In genomic region chr5:36831272-36831671, GRCm38 (mm10) we compare ENCODE assay signal across 9 mouse cellular contexts. TPM values are rescaled to one million over a fixed set of nuclear protein-coding genes. Genes with fewer than 3 reads are reported as not detected.
DNase-seq lines count a peak whose midpoint lies in the region; ATAC-seq lines count a peak whose summit lies in the region.
"Had no signal": no experiment of that assay in that cellular context is flagged by ENCODE, and none has a peak within 500 bp of the region (broad histone marks: within the 10 kb centered on the region; RNA-seq: fewer than 3 reads in every experiment).

No protein-coding gene starts in this region.

- peaks cover 12% of the 10 kb centered on the region for H3K27me3 ChIP-seq in heart, embryonic 13.5 days (replicated peaks)
- H3K27me3 ChIP-seq in embryonic facial prominence, embryonic 11.5 days (ENCODE audit: control insufficient read depth, insufficient read depth, low read length), result no peaks in the 10 kb centered on the region
- H3K27me3 ChIP-seq in midbrain, embryonic 12.5 days, result no peaks in the 10 kb centered on the region

- H3K9ac ChIP-seq in heart, embryonic 13.5 days, result no peak overlapping the region
- H3K9ac ChIP-seq in embryonic facial prominence, embryonic 11.5 days (replicated peaks; ENCODE audit: low read length), result no peak overlapping the region
- no peak overlapping the region for H3K9ac ChIP-seq in midbrain, embryonic 12.5 days (replicated peaks)
- H3K9ac ChIP-seq: liver, embryonic 14.5 days had no signal

- intact Hi-C loops in heart, postnatal 36 days (cut with DNase I), result no loop called here

- H3K36me3 ChIP-seq in heart, embryonic 13.5 days, result peaks cover 13% of the 10 kb centered on the region
- no peaks in the 10 kb centered on the region for H3K36me3 ChIP-seq in embryonic facial prominence, embryonic 11.5 days (replicated peaks; ENCODE audit: control insufficient read depth, insufficient read depth, low read depth, low read length)
- H3K36me3 ChIP-seq in midbrain, embryonic 12.5 days, result 0 out of 2 replicates have a peak, but pooled peaks cover 5% of the 10 kb centered on the region

- H3K4me3 ChIP-seq in heart, embryonic 13.5 days, result no peak overlapping the region
- no peak overlapping the region for H3K4me3 ChIP-seq in embryonic facial prominence, embryonic 11.5 days (ENCODE audit: low read depth, low read length)
- no peak overlapping the region; the same call in 1 of the 2 replicates for H3K4me3 ChIP-seq in midbrain, embryonic 12.5 days

- ATAC-seq in heart, embryonic 13.5 days (ENCODE audit: extremely low read depth, insufficient number of reproducible peaks, low FRiP score, low TSS enrichment), result no peak
- ATAC-seq in embryonic facial prominence, embryonic 11.5 days (replicated peaks; ENCODE audit: insufficient number of reproducible peaks, low FRiP score, low TSS enrichment, low read depth), result no peak
- peak; percentile 36 for ATAC-seq in midbrain, embryonic 12.5 days (ENCODE audit: low FRiP score, low read depth)

- H3K4me1 ChIP-seq in heart, embryonic 13.5 days, result peaks cover 18% of the 10 kb centered on the region
- H3K4me1 ChIP-seq in embryonic facial prominence, embryonic 11.5 days (ENCODE audit: control insufficient read depth, insufficient read depth, low read length), result no peaks in the 10 kb centered on the region; the same call in 1 of the 2 replicates
- peaks cover 11% of the 10 kb centered on the region; the same call in 1 of the 2 replicates for H3K4me1 ChIP-seq in midbrain, embryonic 12.5 days

- whole genome bisulfite sequencing in heart, embryonic 13.5 days, result 53% methylated on average over 7 of the region's 7 CpGs
- 62% methylated on average over 7 of the region's 7 CpGs for WGBS in embryonic facial prominence, embryonic 11.5 days
- WGBS in midbrain, embryonic 12.5 days, result 65% methylated on average over 7 of the region's 7 CpGs

- no peak for DNase-seq in heart, adult 8-10 months (ENCODE audit: low spot score)
- DNase-seq in R1 (ENCODE audit: low read depth, low spot score), result peak; percentile 69
- peak; percentile 11 for DNase-seq in embryonic facial prominence, embryonic 11.5 days (ENCODE audit: low spot score)
- DNase-seq in thymus, postnatal 10 days (ENCODE audit: low spot score in 2 of 2), result no peak
- no peak for DNase-seq in thymus, postnatal 14 days
- no peak for DNase-seq in heart, postnatal 36 days

- no peak overlapping the region for H3K27ac ChIP-seq in heart, embryonic 13.5 days (replicated peaks)
- no peak overlapping the region for H3K27ac ChIP-seq in embryonic facial prominence, embryonic 11.5 days (replicated peaks; ENCODE audit: low read depth, low read length)
- H3K27ac ChIP-seq in midbrain, embryonic 12.5 days (replicated peaks), result no peak overlapping the region
- H3K27ac ChIP-seq: liver, embryonic 14.5 days had no signal

- peak overlapping the region; percentile 83 for H3K4me2 ChIP-seq in heart, embryonic 13.5 days
- H3K4me2 ChIP-seq in embryonic facial prominence, embryonic 11.5 days (ENCODE audit: low read depth, low read length), result no peak overlapping the region; the same call in 1 of the 2 replicates
- H3K4me2 ChIP-seq in midbrain, embryonic 12.5 days (replicated peaks), result peak overlapping the region; percentile 72; the same call in 1 of the 2 replicates

- no peaks in the 10 kb centered on the region for H3K9me3 ChIP-seq in heart, embryonic 13.5 days
- no peaks in the 10 kb centered on the region for H3K9me3 ChIP-seq in embryonic facial prominence, embryonic 11.5 days (replicated peaks; ENCODE audit: control insufficient read depth, low read length)
- H3K9me3 ChIP-seq in midbrain, embryonic 12.5 days, result no peaks in the 10 kb centered on the region

RNA-seq across cellular contexts. Expression of gene Man2b2, which starts 0.8 kb away (rescaled TPM):
- polyA plus RNA-seq in heart, embryonic 13.5 days (2015; fragmentation: Nextera tagmentation; extraction: Ambion mirVana), result 17.0 and 17.2 TPM in 2 replicates
- total RNA-seq in heart, adult 8-10 months (2022), result 10 to 100 TPM; 26.2 to 27.8 (median 27.1) TPM
- polyA plus RNA-seq in embryonic facial prominence, embryonic 11.5 days (2014; fragmentation: Nextera tagmentation; extraction: Ambion mirVana), result 7.7 and 9.1 TPM in 2 replicates
- 14.0 and 14.4 TPM in 2 replicates for polyA plus RNA-seq in midbrain, embryonic 12.5 days (2016; fragmentation: Nextera tagmentation; extraction: Ambion mirVana)
- total RNA-seq in heart, postnatal 36 days (2021), result 10 to 100 TPM; 17.8 to 20.0 TPM

RNA-seq across cellular contexts. Expression of gene Mrfap1, which starts 34.7 kb away (rescaled TPM):
- 279 and 318 TPM in 2 replicates for polyA plus RNA-seq in heart, embryonic 13.5 days (2015; fragmentation: Nextera tagmentation; extraction: Ambion mirVana)
- total RNA-seq in heart, adult 8-10 months (2022), result 100 to 1,000 TPM; 261 to 277 (median 272) TPM
- polyA plus RNA-seq in embryonic facial prominence, embryonic 11.5 days (2014; fragmentation: Nextera tagmentation; extraction: Ambion mirVana), result 768 and 796 TPM in 2 replicates
- polyA plus RNA-seq in midbrain, embryonic 12.5 days (2016; fragmentation: Nextera tagmentation; extraction: Ambion mirVana), result 455 and 483 TPM in 2 replicates
- total RNA-seq in heart, postnatal 36 days (2021), result 100 to 1,000 TPM; 272 to 283 TPM

RNA-seq across cellular contexts. Expression of gene Ppp2r2c, which starts 37.0 kb away (rescaled TPM):
- polyA plus RNA-seq in heart, embryonic 13.5 days (2015; fragmentation: Nextera tagmentation; extraction: Ambion mirVana), result 0.09 TPM in 2 replicates
- total RNA-seq in heart, adult 8-10 months (2022), result 1 to 10 TPM; 5.4 to 7.2 (median 6.3) TPM
- 1.2 and 1.4 TPM in 2 replicates for polyA plus RNA-seq in embryonic facial prominence, embryonic 11.5 days (2014; fragmentation: Nextera tagmentation; extraction: Ambion mirVana)
- 3.2 and 3.3 TPM in 2 replicates for polyA plus RNA-seq in midbrain, embryonic 12.5 days (2016; fragmentation: Nextera tagmentation; extraction: Ambion mirVana)
- total RNA-seq in heart, postnatal 36 days (2021), result under 1 TPM; 0.08 to 0.28 TPM
- polyA plus RNA-seq: liver, embryonic 14.5 days had no signal

Comparison
In these comparisons a context has a peak if more than half of its experiments do, and no peak if none do; other contexts are left out.
1. DNase-seq: peak in R1 (single experiment) and embryonic facial prominence, embryonic 11.5 days (single experiment); none in heart, adult 8-10 months (single experiment), thymus, postnatal 10 days (0 of 2), thymus, postnatal 14 days (single experiment) and heart, postnatal 36 days (0 of 2).